Mouse (Mus musculus) kidney, adult 2 months (tissue): Measurements from ENCODE around the gene Tada2a. TPM values are rescaled to one million over a fixed set of nuclear protein-coding genes. Genes with fewer than 3 reads are reported as not detected.
A peak's percentile ranks its signal among the peaks of the same experiment; 100 is the strongest.

Experiments used
- DNase-seq: peaks from one replicate; pipeline ENCODE4 v3.0.0; 2021
- H3K27ac ChIP-seq: fragments of 200-500 bp; 2 replicates; pipeline ENCODE4 v1.5.1; 2012; ENCODE audit warnings: low read depth, low read length, control low read depth, inconsistent platforms; ENCODE audit not compliant: insufficient read depth
- H3K27me3 ChIP-seq: fragments of 200-500 bp; replicated peaks from 2 replicates; pipeline ENCODE4 v1.6.1; 2012; ENCODE audit warnings: mild to moderate bottlenecking, moderate library complexity, low read length, inconsistent platforms; ENCODE audit not compliant: control insufficient read depth, insufficient read depth
- H3K36me3 ChIP-seq: fragments of 200-500 bp; 2 replicates; pipeline ENCODE4 v1.6.1; 2012; ENCODE audit warnings: mild to moderate bottlenecking, moderate library complexity, low read length, inconsistent platforms; ENCODE audit not compliant: control insufficient read depth, insufficient read depth
- H3K4me1 ChIP-seq: fragments of 200-500 bp; 2 replicates; pipeline ENCODE4 v1.6.1; 2011; ENCODE audit warnings: low read length; ENCODE audit not compliant: control insufficient read depth, insufficient read depth
- H3K4me3 ChIP-seq: fragments of 200-500 bp; 2 replicates; pipeline ENCODE4 v1.5.1; 2011; ENCODE audit warnings: mild to moderate bottlenecking, low read depth, low read length, control low read depth; ENCODE audit not compliant: insufficient read depth
- CTCF ChIP-seq: fragments of 200-500 bp; conservative IDR thresholded peaks from 2 replicates; pipeline ENCODE4 v1.5.1; 2011; ENCODE audit warnings: low read depth, mild to moderate bottlenecking, control low read depth, low read length, moderate library complexity, mixed read lengths; ENCODE audit not compliant: insufficient read depth, insufficient read length
- POLR2A ChIP-seq: fragments of 200-500 bp; IDR thresholded peaks from one replicate; pipeline ENCODE4 v1.6.1; 2011; ENCODE audit warnings: low read depth, low read length, control low read depth
- WGBS: fragments of 180-500 bp; shearing (Covaris S2); methylation state at CpG from one replicate; pipeline ENCODE4 v1.1.7; 2018; 5-methylcytosine and 5-hydroxymethylcytosine counted together
- polyA plus RNA-seq: library from polyadenylated mRNA; depleted of rRNA; stranded (reverse); fragments of >200 nt; gene quantifications from 2 replicates; pipeline ENCODE4 v1.2.3, GENCODE M21; 2012

Tada2a gene
- polyA plus RNA-seq, 1 experiment: 5.6 TPM

GRCm38 (mm10) chr11:84134331-84134860, 5.0 kb upstream of the Tada2a start:
- TF ChIP-seq CTCF (no peak), POLR2A (no peak)
- Histone ChIP-seq H3K4me3 (no peak overlapping the region), H3K36me3 (no peaks in the 10 kb centered on the region), H3K4me1 (no peaks in the 10 kb centered on the region), H3K27ac (no peak overlapping the region), H3K27me3 (no peaks in the 10 kb centered on the region)
- DNase-seq: no peak
- WGBS: 93% methylated on average over 2 of the region's 2 CpGs

- no peak for TF ChIP-seq POLR2A
- Histone ChIP-seq H3K4me3 (peak overlapping the region; percentile 94), H3K36me3 (no peaks in the 10 kb centered on the region), H3K27me3 (no peaks in the 10 kb centered on the region), H3K27ac (no peak overlapping the region), H3K4me1 (no peaks in the 10 kb centered on the region; the same call in 1 of the 2 replicates)
- WGBS: 4% methylated on average over 11 of the region's 11 CpGs
- DNase-seq: no peak
Observed at GRCm38 (mm10) chr11:84129799-84130185, 392 bp upstream of the Tada2a start.

- Histone ChIP-seq H3K27ac (no peak overlapping the region), H3K36me3 (no peaks in the 10 kb centered on the region), H3K27me3 (no peaks in the 10 kb centered on the region), H3K4me1 (no peaks in the 10 kb centered on the region; the same call in 1 of the 2 replicates), H3K4me3 (no peak overlapping the region)
- TF ChIP-seq CTCF: no peak
- TF ChIP-seq POLR2A: no peak
- DNase-seq: no peak
- 69% methylated on average over 4 of the region's 4 CpGs for WGBS
Observed at GRCm38 (mm10) chr11:84127977-84128376, 1.4 kb downstream of the Tada2a start.

- Histone ChIP-seq H3K4me1 (peaks cover 5% of the 10 kb centered on the region; the same call in 1 of the 2 replicates), H3K4me3 (no peak overlapping the region), H3K27ac (no peak overlapping the region), H3K36me3 (no peaks in the 10 kb centered on the region; the same call in 1 of the 2 replicates), H3K27me3 (no peaks in the 10 kb centered on the region)
- TF ChIP-seq CTCF (no peak), POLR2A (no peak)
- DNase-seq: no peak
- 64% methylated on average over 12 of the region's 12 CpGs for WGBS
Observed at GRCm38 (mm10) chr11:84121051-84121956, 8.1 kb downstream of the Tada2a start.

GRCm38 (mm10) chr11:84117431-84117830, 12.0 kb downstream of the Tada2a start:
- H3K4me3 ChIP-seq: no peak overlapping the region
- no peaks in the 10 kb centered on the region for H3K27me3 ChIP-seq
- no peak for TF ChIP-seq POLR2A
- no peak for TF ChIP-seq CTCF
- no peak overlapping the region for H3K27ac ChIP-seq
- peaks cover 5% of the 10 kb centered on the region; the same call in 1 of the 2 replicates for H3K4me1 ChIP-seq
- H3K36me3 ChIP-seq: no peaks in the 10 kb centered on the region; the same call in 1 of the 2 replicates
- DNase-seq: no peak
- 90% methylated on average over 4 of the region's 4 CpGs for WGBS

GRCm38 (mm10) chr11:84116221-84116620, 13.2 kb downstream of the Tada2a start:
- no peaks in the 10 kb centered on the region; the same call in 1 of the 2 replicates for H3K4me1 ChIP-seq
- DNase-seq: no peak
- no peaks in the 10 kb centered on the region; the same call in 1 of the 2 replicates for H3K36me3 ChIP-seq
- WGBS: 59% methylated on average over 2 of the region's 2 CpGs
- H3K4me3 ChIP-seq: no peak overlapping the region
- no peak for TF ChIP-seq POLR2A
- TF ChIP-seq CTCF: no peak
- no peaks in the 10 kb centered on the region for H3K27me3 ChIP-seq
- no peak overlapping the region for H3K27ac ChIP-seq

- no peak for DNase-seq
- H3K36me3 ChIP-seq: no peaks in the 10 kb centered on the region; the same call in 1 of the 2 replicates
- no peaks in the 10 kb centered on the region for H3K27me3 ChIP-seq
- no peaks in the 10 kb centered on the region for H3K4me1 ChIP-seq
- TF ChIP-seq POLR2A (no peak), CTCF (no peak)
- no peak overlapping the region for H3K4me3 ChIP-seq
- WGBS: 73% methylated on average over 9 of the region's 9 CpGs
- no peak overlapping the region for H3K27ac ChIP-seq
Observed at GRCm38 (mm10) chr11:84115646-84116045, 13.8 kb downstream of the Tada2a start.
